Mouse (Mus musculus): ENCODE measurements around the gene Tbx5.

- TF ChIP-seq CTCF (IDR thresholded peaks at IDR 0.05; ENCODE audit: low read depth) (no peak), EP300 (IDR thresholded peaks at IDR 0.05; ENCODE audit: low read depth) (peak; percentile 39; the same call in 1 of the 2 replicates)
These were observed 35.9 kb upstream of the Tbx5 start for GRCm38 (mm10) chr5:119796443-119797160.
